Mouse (Mus musculus) megakaryocyte, adult 5-6 weeks (primary cell): ENCODE results near the gene Gnb1l. TPM values are rescaled to one million over a fixed set of nuclear protein-coding genes. Genes with fewer than 3 reads are reported as not detected.

Experiments used
- ATAC-seq: 2 replicates; pipeline ENCODE4 v1.8.0; 2016; ENCODE audit warnings: mild to moderate bottlenecking, inconsistent platforms; ENCODE audit not compliant: poor library complexity, severe bottlenecking
- total RNA-seq, 2 experiments: library from RNA; stranded (forward) in 1 of 2; stranded (reverse) in 1 of 2; fragments of 153-499, 151-499 nt in 1 of 2; fragments of 221-1000, 200-1000 nt in 1 of 2; gene quantifications; 2 replicates each; pipeline versions ENCODE4 v1.2.3 to v1.2.4; 2015 to 2017

The Gnb1l gene
- total RNA-seq, 2 experiments from 2014 or later = 3.5 to 4.6 TPM

DNA sequence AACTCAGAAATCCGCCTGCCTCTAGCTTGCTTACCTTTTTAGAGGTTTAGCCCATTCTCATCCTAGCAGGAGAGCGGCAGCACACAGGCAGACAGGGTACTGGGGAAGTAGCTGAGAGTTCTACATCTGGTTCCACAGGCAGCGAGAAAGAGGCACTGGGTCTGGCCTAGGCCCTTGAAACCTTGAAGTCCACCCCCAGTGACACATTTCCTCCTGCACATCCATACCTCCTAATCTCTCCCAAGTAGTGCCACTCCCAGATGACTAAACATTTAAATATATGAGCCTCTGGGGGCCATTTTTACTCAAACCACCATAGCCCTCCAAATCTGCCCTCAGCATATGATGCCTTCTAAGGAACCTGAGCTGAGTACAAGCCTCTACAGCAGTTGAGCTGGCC, 16.1 kb upstream of the Gnb1l start:
- ATAC-seq = no peak

DNA sequence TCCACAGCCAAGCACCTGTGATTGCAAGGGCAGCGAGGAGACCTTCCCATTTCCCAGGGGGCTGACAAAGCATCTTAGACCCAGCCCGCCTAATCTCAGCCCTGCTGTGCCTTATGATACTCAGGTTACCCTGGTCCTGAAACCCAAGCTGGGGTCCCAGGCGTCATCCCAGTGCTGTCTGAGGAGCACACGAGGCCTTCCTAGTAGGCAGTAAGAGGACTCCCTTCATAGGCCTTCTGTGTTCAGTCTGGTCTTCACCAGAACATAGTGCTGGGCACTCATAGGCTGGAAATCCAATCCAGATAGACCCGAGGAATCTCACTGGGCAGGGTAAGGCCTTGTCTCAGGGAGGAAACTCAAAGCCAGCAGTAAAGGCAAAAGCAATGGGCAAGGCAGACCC, 14.7 kb upstream of the Gnb1l start:
- ATAC-seq = no peak

GRCm38 (mm10) chr16:18484386-18484785, 14.1 kb upstream of the Gnb1l start:
- no peak for ATAC-seq

DNA sequence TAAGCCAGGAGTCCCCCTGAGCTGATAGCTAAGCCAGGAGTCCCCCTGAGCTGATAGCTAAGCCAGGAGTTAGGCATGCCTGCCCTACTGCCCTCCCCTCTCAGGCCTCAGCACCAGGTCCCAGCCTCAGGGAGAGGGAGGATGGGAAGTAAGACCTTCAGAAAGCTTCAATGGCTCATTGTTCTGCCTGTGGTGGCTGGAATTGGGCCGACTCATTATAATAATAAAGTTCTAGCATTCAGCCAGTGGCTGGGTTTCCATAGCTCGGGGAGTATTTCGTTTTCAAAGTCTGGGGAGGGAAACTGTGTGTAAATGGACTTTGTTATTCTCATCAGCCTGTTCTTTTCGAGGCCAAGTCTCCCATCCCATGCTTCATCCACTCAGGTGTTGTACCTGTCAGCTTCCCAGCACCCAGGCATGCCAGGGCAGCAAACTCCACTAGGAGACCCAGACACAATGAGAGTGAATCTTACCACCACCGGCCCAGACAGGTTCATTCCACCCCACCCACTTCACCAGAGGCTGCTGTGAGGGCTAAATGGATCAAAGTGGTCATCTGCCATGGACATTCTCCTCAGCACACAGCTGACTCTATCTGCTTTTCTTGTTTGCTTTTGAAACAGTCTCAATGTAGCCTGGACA, 13.6 kb upstream of the Gnb1l start:
- ATAC-seq = no peak

- ATAC-seq = no peak
These were observed 12.4 kb upstream of the Gnb1l start for GRCm38 (mm10) chr16:18486126-18486525.

- no peak for ATAC-seq
These were observed 8.2 kb upstream of the Gnb1l start for GRCm38 (mm10) chr16:18490281-18490680.

DNA sequence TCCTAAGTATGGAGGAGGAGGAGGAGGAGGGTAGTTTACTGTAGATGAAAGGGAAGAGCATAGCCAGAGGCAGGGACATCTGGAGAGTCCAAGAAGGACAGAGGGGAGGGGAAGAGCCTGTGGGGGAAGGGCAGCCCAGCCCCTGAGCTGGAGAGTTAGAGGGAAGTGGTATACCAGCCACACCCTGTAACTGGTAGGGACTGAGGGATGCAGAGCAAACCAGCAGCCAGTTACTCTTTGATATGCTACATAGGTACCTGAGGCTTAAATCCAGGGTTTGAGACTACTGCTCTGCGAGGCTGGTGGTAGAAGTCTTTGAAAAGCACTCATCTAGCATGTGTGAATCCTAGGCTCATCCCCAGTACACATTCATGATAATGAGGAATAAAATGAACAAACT, 7.6 kb upstream of the Gnb1l start:
- ATAC-seq = peak; percentile 51

DNA sequence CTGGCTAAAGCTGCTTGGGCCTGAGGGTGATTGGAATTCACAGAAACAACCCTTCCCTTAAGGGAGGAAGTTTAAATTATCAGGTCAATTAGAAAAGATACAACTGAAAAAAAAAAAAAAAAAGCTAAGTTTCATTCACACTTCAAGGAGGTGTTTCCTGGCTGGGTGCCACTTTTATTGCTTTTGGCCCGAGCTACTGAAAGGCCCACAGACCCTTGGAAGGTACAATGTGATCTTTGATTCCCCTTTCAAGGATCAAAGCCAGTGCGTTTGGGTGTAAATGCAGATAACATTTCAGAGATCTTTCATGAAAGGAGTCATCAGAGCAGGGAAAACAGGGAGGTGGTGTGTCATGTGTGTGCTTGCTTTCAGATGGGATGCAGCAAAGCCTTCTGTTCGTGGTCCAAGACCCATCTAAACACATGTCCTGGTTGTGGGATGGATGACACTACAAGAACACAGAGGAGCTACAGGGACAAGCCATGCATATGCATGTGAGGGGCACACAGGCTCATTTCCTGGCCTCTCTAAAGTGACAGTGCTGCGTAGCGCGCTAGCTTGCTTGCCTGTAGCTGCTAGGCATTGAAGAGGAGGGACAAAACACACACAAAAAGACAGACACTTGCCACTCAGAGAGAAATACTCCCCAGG, 523 bp upstream of the Gnb1l start:
- ATAC-seq = peak; percentile 43

- ATAC-seq = peak; percentile 27
These were observed 483 bp downstream of the Gnb1l start for GRCm38 (mm10) chr16:18498996-18499395.

DNA sequence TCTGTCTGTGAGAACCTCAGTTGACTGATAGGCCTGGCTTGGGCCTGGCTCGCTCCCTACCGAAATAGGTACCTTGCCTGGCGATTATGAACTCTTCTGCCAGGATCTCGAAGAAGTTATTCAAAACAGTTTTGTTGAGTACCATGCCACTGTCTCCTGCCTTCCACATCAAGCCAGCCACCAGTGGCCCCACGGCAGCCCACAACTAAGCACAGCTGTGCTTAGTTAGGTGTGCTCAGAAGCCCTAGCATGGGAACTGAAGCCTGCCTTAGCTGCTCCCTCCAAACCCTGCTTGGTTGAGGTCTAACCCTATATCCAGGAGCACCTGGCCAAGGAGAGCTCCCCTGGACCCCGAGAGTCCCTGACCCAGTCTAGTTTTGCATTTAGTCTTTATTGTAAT, 3.0 kb downstream of the Gnb1l start:
- ATAC-seq = no peak

DNA sequence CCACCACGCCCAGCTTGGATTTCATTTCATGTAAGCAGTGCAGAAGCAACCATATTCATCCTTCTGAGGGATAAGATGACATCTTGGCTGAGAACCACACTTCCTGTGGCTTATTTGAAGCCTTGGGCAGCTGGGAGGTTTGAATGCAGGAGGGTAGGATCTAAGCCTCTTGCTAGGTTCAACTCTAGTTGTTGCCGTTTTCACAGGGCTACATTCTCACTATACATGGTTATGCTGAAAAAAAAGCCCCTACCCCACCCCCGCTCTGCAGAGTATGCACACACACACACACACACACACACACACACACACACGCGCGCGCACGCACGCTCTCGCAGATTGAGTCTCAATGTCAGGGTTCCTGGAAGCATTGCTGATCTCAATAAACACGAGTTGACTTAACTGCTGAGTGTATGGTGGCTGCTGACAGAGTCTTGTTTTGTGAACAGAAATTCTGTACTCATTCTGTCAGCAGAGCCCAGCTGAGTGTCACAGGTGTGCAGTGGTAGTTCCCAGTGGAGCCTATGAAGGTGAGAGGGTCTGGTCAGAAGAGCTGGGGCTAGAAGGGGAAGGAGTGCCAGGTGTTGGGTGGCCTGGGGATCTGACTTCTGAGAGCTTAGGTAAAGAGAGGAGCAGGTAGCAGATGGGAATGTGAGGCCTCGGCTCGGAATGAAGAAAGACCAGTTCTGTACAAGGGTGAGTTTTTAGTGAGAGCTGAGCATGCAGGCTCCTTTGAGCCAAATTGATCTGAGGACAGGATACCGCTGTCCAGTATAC, 5.2 kb downstream of the Gnb1l start:
- no peak for ATAC-seq

DNA sequence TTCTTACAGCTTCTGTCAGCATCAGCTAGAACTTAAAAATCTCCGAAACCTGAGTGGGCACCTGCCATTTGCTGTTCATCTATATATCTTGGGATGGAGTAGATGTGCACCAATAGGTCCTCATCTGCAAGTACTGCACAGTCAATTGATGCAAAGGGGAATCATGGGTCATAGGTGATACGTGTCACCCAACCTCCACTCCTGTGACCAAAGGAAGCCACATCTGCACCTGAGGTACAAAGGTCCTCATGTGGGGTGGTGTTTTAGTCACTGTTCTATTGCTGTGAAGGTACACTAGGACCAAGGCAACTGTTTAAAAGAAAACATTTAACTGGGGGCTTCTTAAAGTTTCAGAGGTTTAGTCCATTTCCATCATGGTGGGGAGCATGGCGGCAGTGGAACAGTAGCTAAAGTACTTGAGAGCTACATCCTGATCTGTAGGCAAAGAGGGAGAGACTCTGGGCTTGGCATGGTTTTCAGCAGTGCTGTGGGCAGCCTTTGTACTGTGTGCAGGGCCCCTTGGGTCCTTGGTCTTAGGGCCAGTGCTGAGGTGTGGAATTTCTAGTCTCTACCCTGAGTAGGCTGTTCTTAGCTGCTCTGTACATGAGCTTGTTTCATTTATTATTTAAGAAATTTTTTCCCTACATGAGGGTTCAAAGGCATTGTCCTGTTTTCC, 8.1 kb downstream of the Gnb1l start:
- no peak for ATAC-seq

GRCm38 (mm10) chr16:18507200-18507549, 8.7 kb downstream of the Gnb1l start:
- ATAC-seq = no peak

DNA sequence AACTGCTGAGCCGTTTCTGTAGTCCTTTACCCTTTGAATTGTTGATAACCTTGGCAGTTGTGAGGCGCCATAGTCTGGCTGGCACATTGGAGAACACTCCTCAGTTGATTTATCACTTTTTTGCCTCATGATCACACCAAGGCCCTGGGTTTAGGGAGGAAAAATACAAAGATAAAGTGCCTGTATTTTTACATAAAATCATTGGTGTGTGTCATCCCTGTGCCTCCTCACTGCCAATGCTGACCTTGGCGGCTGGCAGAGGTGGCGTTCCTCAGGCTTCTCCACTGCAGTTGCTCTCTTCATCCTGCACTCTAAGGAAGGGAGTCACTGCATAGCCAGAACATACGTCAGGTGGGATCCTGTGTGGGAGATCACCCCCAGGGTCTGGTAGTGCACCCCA, 13.2 kb downstream of the Gnb1l start:
- ATAC-seq = no peak

GRCm38 (mm10) chr16:18513508-18513907, 15.0 kb downstream of the Gnb1l start:
- no peak for ATAC-seq

- no peak for ATAC-seq
These were observed 19.6 kb downstream of the Gnb1l start for GRCm38 (mm10) chr16:18518091-18518490.

GRCm38 (mm10) chr16:18523563-18524245, 25.2 kb downstream of the Gnb1l start:
- ATAC-seq = no peak

- no peak for ATAC-seq
These were observed 30.1 kb downstream of the Gnb1l start for GRCm38 (mm10) chr16:18528656-18529055.

- peak; percentile 100 for ATAC-seq
These were observed 34.5 kb downstream of the Gnb1l start for GRCm38 (mm10) chr16:18533061-18533460.

- ATAC-seq = no peak
These were observed 39.0 kb downstream of the Gnb1l start for GRCm38 (mm10) chr16:18537407-18537990.

- ATAC-seq = no peak
These were observed 40.8 kb downstream of the Gnb1l start for GRCm38 (mm10) chr16:18539281-18539680.
